Mouse (Mus musculus) limb, embryonic 15.5 days (tissue): ENCODE results near the gene Plcl1. TPM values are rescaled to one million over a fixed set of nuclear protein-coding genes. Genes with fewer than 3 reads are reported as not detected.
A peak's percentile ranks its signal among the peaks of the same experiment; 100 is the strongest.

Experiments
- ATAC-seq: fragments of 200-750 bp; cut with Nextera tagmentation; 2 replicates; pipeline ENCODE4 v1.8.0; 2017; ENCODE audit warnings: low read depth, moderate TSS enrichment; ENCODE audit not compliant: insufficient number of reproducible peaks, low FRiP score, low TSS enrichment
- H3K27ac ChIP-seq: fragments of 300-500 bp; sonication (generic); 2 replicates; pipeline ENCODE4 v1.5.1; 2015; ENCODE audit warnings: moderate library complexity, mild to moderate bottlenecking, inconsistent platforms
- H3K27me3 ChIP-seq: fragments of 300-500 bp; sonication (generic); 2 replicates; pipeline ENCODE4 v1.6.1; 2015; ENCODE audit warnings: inconsistent platforms
- H3K36me3 ChIP-seq: fragments of 300-500 bp; sonication (generic); 2 replicates; pipeline ENCODE4 v1.6.1; 2015; ENCODE audit warnings: inconsistent platforms
- H3K4me1 ChIP-seq: fragments of 300-500 bp; sonication (generic); 2 replicates; pipeline ENCODE4 v1.6.1; 2015; ENCODE audit warnings: inconsistent platforms
- H3K4me2 ChIP-seq: fragments of 300-500 bp; sonication (generic); 2 replicates; pipeline ENCODE4 v1.6.1; 2015; ENCODE audit warnings: mild to moderate bottlenecking, inconsistent platforms
- H3K4me3 ChIP-seq: fragments of 300-500 bp; sonication (generic); 2 replicates; pipeline ENCODE4 v1.5.1; 2015; ENCODE audit warnings: mild to moderate bottlenecking, inconsistent platforms
- H3K9ac ChIP-seq: fragments of 300-500 bp; sonication (generic); 2 replicates; pipeline ENCODE4 v1.6.1; 2015; ENCODE audit warnings: inconsistent platforms
- H3K9me3 ChIP-seq: fragments of 300-500 bp; sonication (generic); 2 replicates; pipeline ENCODE4 v1.6.1; 2016; ENCODE audit warnings: inconsistent platforms
- WGBS: fragments of 180-500 bp; shearing (Covaris S2); methylation state at CpG from one replicate; pipeline ENCODE4 v1.1.7; 2015; 5-methylcytosine and 5-hydroxymethylcytosine counted together
- polyA plus RNA-seq: library from polyadenylated mRNA; unstranded; fragments of >200 nt; fragmentation: Nextera tagmentation; extraction: Ambion mirVana; gene quantifications from 2 replicates; pipeline ENCODE4 v1.2.1, GENCODE M21; 2015

The Plcl1 gene
- polyA plus RNA-seq: 1.8 and 2.4 TPM in 2 replicates

GRCm38 (mm10) chr1:55405272-55406022 is at the start of gene Plcl1:
TSS of gene Plcl1 (plus strand) at chr1:55405921.
- peaks cover 11% of the 10 kb centered on the region for H3K27me3 ChIP-seq
- H3K9ac ChIP-seq: peak within 1 kb of the TSS; percentile 60
- H3K27ac ChIP-seq: peak within 1 kb of the TSS; percentile 78
- peak within 1 kb of the TSS; percentile 75 for H3K4me3 ChIP-seq
- peak within 1 kb of the TSS; percentile 98 for H3K4me2 ChIP-seq
- no peaks in the 10 kb centered on the region for H3K9me3 ChIP-seq
- H3K36me3 ChIP-seq: no peaks in the 10 kb centered on the region
- WGBS: 2% methylated on average over 51 of the region's 51 CpGs
- peaks cover 13% of the 10 kb centered on the region for H3K4me1 ChIP-seq
- peak; percentile 97 for ATAC-seq

- Histone ChIP-seq H3K36me3 (no peaks in the 10 kb centered on the region), H3K4me3 (peak overlapping the region; percentile 50), H3K27ac (no peak overlapping the region), H3K9me3 (peaks cover 4% of the 10 kb centered on the region; the same call in 1 of the 2 replicates), H3K9ac (no peak overlapping the region), H3K4me1 (peaks cover 12% of the 10 kb centered on the region), H3K27me3 (peaks cover 27% of the 10 kb centered on the region), H3K4me2 (peak overlapping the region; percentile 70)
- no peak for ATAC-seq
- 57% methylated on average over 48 of the region's 49 CpGs for WGBS
Measured at GRCm38 (mm10) chr1:55362634-55363033, 43.1 kb upstream of the Plcl1 start.

- no peak within 1 kb of the TSS for H3K9ac ChIP-seq
- WGBS: 12% methylated on average over 67 of the region's 68 CpGs
Measured at GRCm38 (mm10) chr1:55363044-55363565, 42.6 kb upstream of the Plcl1 start, which contains the start of gene Boll. TSS of gene Boll (minus strand) at chr1:55363469.

GRCm38 (mm10) chr1:55363586-55363985 is 42.1 kb upstream of the Plcl1 start:
- Histone ChIP-seq H3K27me3 (peaks cover 27% of the 10 kb centered on the region), H3K4me2 (peak overlapping the region; percentile 70), H3K9ac (no peak overlapping the region), H3K36me3 (no peaks in the 10 kb centered on the region), H3K4me1 (peaks cover 12% of the 10 kb centered on the region), H3K4me3 (peak overlapping the region; percentile 50), H3K9me3 (peaks cover 4% of the 10 kb centered on the region; the same call in 1 of the 2 replicates), H3K27ac (no peak overlapping the region)
- WGBS: 1% methylated on average over 27 of the region's 27 CpGs
- ATAC-seq: no peak

More at GRCm38 (mm10) chr1:55363044-55363565, 42.6 kb upstream of the Plcl1 start, which contains the start of gene Boll:
- no peak within 1 kb of the TSS for H3K27ac ChIP-seq
- H3K27me3 ChIP-seq: peaks cover 27% of the 10 kb centered on the region
- ATAC-seq: no peak
- peak within 1 kb of the TSS; percentile 70 for H3K4me2 ChIP-seq
- H3K9me3 ChIP-seq: peaks cover 4% of the 10 kb centered on the region; the same call in 1 of the 2 replicates
- H3K4me3 ChIP-seq: peak within 1 kb of the TSS; percentile 50
- no peaks in the 10 kb centered on the region for H3K36me3 ChIP-seq
- peaks cover 12% of the 10 kb centered on the region for H3K4me1 ChIP-seq

- WGBS: 80% methylated on average over 3 of the region's 3 CpGs
- H3K36me3 ChIP-seq: no peaks in the 10 kb centered on the region
- H3K27me3 ChIP-seq: no peaks in the 10 kb centered on the region
- H3K9ac ChIP-seq: no peak overlapping the region
- no peak overlapping the region for H3K4me3 ChIP-seq
- ATAC-seq: no peak
- H3K9me3 ChIP-seq: no peaks in the 10 kb centered on the region
- no peak overlapping the region for H3K4me2 ChIP-seq
- no peaks in the 10 kb centered on the region for H3K4me1 ChIP-seq
- no peak overlapping the region for H3K27ac ChIP-seq
Measured at GRCm38 (mm10) chr1:55372626-55373025, 33.1 kb upstream of the Plcl1 start.

- H3K9me3 ChIP-seq: no peaks in the 10 kb centered on the region
- H3K36me3 ChIP-seq: no peaks in the 10 kb centered on the region
- H3K27ac ChIP-seq: no peak overlapping the region
- H3K4me1 ChIP-seq: no peaks in the 10 kb centered on the region
- no peak overlapping the region for H3K9ac ChIP-seq
- no peaks in the 10 kb centered on the region for H3K27me3 ChIP-seq
- H3K4me3 ChIP-seq: no peak overlapping the region
- ATAC-seq: no peak
- 87% methylated on average over 2 of the region's 2 CpGs for WGBS
- no peak overlapping the region for H3K4me2 ChIP-seq
Measured at GRCm38 (mm10) chr1:55380527-55380926, 25.2 kb upstream of the Plcl1 start.

GRCm38 (mm10) chr1:55383114-55383773 is 22.5 kb upstream of the Plcl1 start:
- no peak overlapping the region for H3K4me2 ChIP-seq
- no peaks in the 10 kb centered on the region for H3K4me1 ChIP-seq
- no peaks in the 10 kb centered on the region for H3K27me3 ChIP-seq
- 14% methylated on average over 9 of the region's 9 CpGs for WGBS
- no peaks in the 10 kb centered on the region for H3K36me3 ChIP-seq
- ATAC-seq: no peak
- H3K9me3 ChIP-seq: no peaks in the 10 kb centered on the region
- H3K4me3 ChIP-seq: no peak overlapping the region
- no peak overlapping the region for H3K9ac ChIP-seq
- H3K27ac ChIP-seq: no peak overlapping the region

GRCm38 (mm10) chr1:55399891-55400290 is 5.8 kb upstream of the Plcl1 start:
- H3K4me2 ChIP-seq: no peak overlapping the region
- no peaks in the 10 kb centered on the region for H3K9me3 ChIP-seq
- no peak overlapping the region for H3K9ac ChIP-seq
- H3K27me3 ChIP-seq: peaks cover 7% of the 10 kb centered on the region
- no peak for ATAC-seq
- H3K36me3 ChIP-seq: no peaks in the 10 kb centered on the region
- no peak overlapping the region for H3K27ac ChIP-seq
- no peak overlapping the region for H3K4me3 ChIP-seq
- H3K4me1 ChIP-seq: no peaks in the 10 kb centered on the region; the same call in 1 of the 2 replicates
- whole genome bisulfite sequencing: 25% methylated on average over 5 of the region's 5 CpGs

- 2% methylated on average over 3 of the region's 3 CpGs for WGBS
- H3K9ac ChIP-seq: no peak overlapping the region
- no peak for ATAC-seq
- no peak overlapping the region for H3K4me3 ChIP-seq
- no peak overlapping the region for H3K4me2 ChIP-seq
- H3K27me3 ChIP-seq: peaks cover 11% of the 10 kb centered on the region
- peaks cover 13% of the 10 kb centered on the region for H3K4me1 ChIP-seq
- H3K9me3 ChIP-seq: no peaks in the 10 kb centered on the region
- no peak overlapping the region for H3K27ac ChIP-seq
- no peaks in the 10 kb centered on the region for H3K36me3 ChIP-seq
Measured at GRCm38 (mm10) chr1:55404439-55404838, 1.3 kb upstream of the Plcl1 start.

- peak overlapping the region; percentile 98 for H3K4me2 ChIP-seq
- H3K9me3 ChIP-seq: no peaks in the 10 kb centered on the region
- peaks cover 13% of the 10 kb centered on the region for H3K4me1 ChIP-seq
- H3K4me3 ChIP-seq: peak overlapping the region; percentile 75
- H3K27ac ChIP-seq: peak overlapping the region; percentile 78
- peak overlapping the region; percentile 60 for H3K9ac ChIP-seq
- WGBS: 1% methylated on average over 39 of the region's 42 CpGs
- H3K27me3 ChIP-seq: peaks cover 11% of the 10 kb centered on the region
- peak; percentile 55 for ATAC-seq
- no peaks in the 10 kb centered on the region for H3K36me3 ChIP-seq
Measured at GRCm38 (mm10) chr1:55406023-55406413, 297 bp downstream of the Plcl1 start.

- Histone ChIP-seq H3K4me2 (peak overlapping the region; percentile 98), H3K9ac (peak overlapping the region; percentile 60), H3K9me3 (no peaks in the 10 kb centered on the region), H3K4me3 (peak overlapping the region; percentile 75), H3K27ac (peak overlapping the region; percentile 78), H3K36me3 (no peaks in the 10 kb centered on the region), H3K27me3 (peaks cover 11% of the 10 kb centered on the region), H3K4me1 (peaks cover 13% of the 10 kb centered on the region)
- ATAC-seq: no peak
- WGBS: 3% methylated on average over 35 of the region's 35 CpGs
Measured at GRCm38 (mm10) chr1:55406531-55407375, 1.0 kb downstream of the Plcl1 start.
